Mouse (Mus musculus) neutrophil, adult 83 days (primary cell): ENCODE measurements around the gene Bora. TPM values are rescaled to one million over a fixed set of nuclear protein-coding genes. Genes with fewer than 3 reads are reported as not detected.

ENCODE experiments used
- total RNA-seq, 2 experiments: library from RNA; stranded (reverse); gene quantifications; one replicate each; pipeline ENCODE4 v1.2.4; 2023

The Bora gene
- total RNA-seq = 10 to 100 TPM; 22.9 to 26.5 TPM

DNA sequence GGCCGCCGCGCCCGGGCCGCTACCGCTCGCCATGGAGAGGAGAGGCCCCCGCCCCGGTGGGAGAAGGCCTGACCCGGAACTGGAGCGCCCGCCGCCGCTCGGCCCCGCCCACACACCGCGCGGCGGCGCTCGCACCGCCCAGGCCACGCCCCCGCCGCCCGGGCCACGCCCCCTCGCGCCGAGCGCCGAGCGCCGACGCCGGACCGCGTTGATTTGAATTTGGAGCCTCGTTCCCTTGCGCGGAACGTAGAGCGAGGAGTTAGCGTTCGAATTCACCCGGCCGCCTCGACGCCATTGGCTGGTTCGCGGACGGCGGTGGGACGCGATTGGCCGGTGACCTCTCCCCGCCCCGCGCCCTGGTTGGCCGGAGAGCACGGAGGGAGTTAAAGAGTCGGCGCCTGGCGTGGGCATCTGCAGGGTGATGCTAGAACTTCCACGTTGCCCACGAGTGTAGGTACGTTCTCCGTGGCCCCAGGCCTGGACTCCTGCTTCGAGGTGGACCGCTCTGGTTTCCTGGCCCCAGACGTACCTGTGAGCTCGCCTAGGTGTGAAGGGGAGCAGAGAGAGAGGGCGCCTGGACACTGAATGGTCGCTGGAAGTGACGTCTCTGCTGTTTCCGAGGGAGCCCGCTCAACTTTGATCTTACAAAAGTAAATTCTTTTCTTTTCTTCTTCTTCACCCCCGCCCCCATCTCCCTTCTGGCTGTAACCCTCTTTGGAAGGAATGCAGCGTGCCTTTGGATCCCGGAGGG, at the start of gene Bora, which contains the start of gene Mzt1:
Gene Bora (plus strand): TSS at position 192 of the 751 bp plus-strand sequence.
Gene Mzt1 (minus strand): TSS at position 104 of the 751 bp plus-strand sequence.

DNA sequence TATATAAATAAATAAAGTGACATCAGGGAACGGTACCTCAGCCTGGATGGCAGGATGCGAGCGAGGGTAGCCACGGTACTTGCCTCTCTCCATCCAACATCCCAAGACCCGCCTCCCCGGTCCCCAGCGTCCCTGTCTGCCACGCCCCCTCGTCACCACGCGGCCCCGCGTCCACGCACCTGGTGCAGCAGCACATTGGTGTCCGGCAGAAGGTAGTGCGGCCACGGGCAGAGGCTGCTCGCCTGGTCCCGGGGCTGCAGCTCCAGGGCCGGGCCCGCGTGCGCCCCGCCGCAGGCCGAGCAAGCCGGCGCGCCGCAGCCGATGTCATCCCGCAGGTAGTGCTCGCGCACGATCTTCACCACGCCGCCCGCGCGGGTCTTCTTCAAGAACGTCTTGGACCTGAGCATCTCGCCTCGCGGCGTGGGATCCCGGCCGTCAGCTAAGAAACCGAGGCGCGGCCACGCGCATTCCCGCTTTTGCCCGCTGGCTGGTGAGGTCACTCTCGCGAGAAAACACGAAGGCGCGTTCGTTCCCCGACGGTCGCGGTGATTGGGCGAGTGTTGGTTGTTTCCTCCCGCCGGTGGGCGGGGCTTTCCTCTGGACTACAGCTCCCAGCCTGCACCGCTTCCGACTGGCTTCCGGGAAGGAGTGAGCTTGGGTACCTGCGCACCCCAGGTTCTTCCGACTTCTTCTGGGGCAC, 53.4 kb downstream of the Bora start, which contains the start of the genes Pibf1 and Dis3:
Gene Pibf1 (plus strand): TSS at position 158 of the 700 bp plus-strand sequence.
Gene Dis3 (minus strand): TSS at position 504 of the 700 bp plus-strand sequence.

Other genes with a start within 250 kb of the Bora start
- not detected for gene Rpl36a-ps1, start 51.9 kb upstream of the Bora start, total RNA-seq
- gene Mzt1, start 88 bp upstream of the Bora start, total RNA-seq = 10 to 100 TPM; 14.9 to 15.3 TPM
- gene Pibf1, start 53.2 kb downstream of the Bora start, total RNA-seq = 10 to 100 TPM; 12.1 to 12.9 TPM
- 10 to 100 TPM; 11.8 to 12.3 TPM for gene Dis3, start 53.5 kb downstream of the Bora start, total RNA-seq